Mouse (Mus musculus) intestine, postnatal 0 days (tissue): ENCODE data around the gene H2-Oa. TPM values are rescaled to one million over a fixed set of nuclear protein-coding genes. Genes with fewer than 3 reads are reported as not detected.
A peak's percentile ranks its signal among the peaks of the same experiment; 100 is the strongest.

Experiments
- ATAC-seq: fragments of 200-750 bp; cut with Nextera tagmentation; 2 replicates; pipeline ENCODE4 v1.8.0; 2017; ENCODE audit warnings: mild to moderate bottlenecking, moderate TSS enrichment, moderate library complexity
- H3K27ac ChIP-seq: fragments of 300-500 bp; sonication (generic); 2 replicates; pipeline ENCODE4 v1.5.1; 2014; ENCODE audit warnings: mild to moderate bottlenecking, low read depth, low read length, moderate library complexity
- H3K27me3 ChIP-seq: fragments of 300-500 bp; sonication (generic); replicated peaks from 2 replicates; pipeline ENCODE4 v1.6.1; 2014; ENCODE audit warnings: low read length, mixed read lengths; ENCODE audit not compliant: control insufficient read depth, insufficient read depth
- H3K36me3 ChIP-seq: fragments of 300-500 bp; sonication (generic); 2 replicates; pipeline ENCODE4 v1.6.1; 2014; ENCODE audit warnings: mild to moderate bottlenecking, moderate library complexity; ENCODE audit not compliant: control insufficient read depth, insufficient read depth
- H3K4me1 ChIP-seq: fragments of 300-500 bp; sonication (generic); replicated peaks from 2 replicates; pipeline ENCODE4 v1.6.1; 2014; ENCODE audit warnings: antibody characterized with exemption, low read length, mixed read lengths; ENCODE audit not compliant: control insufficient read depth, insufficient read depth
- H3K4me2 ChIP-seq: fragments of 300-500 bp; sonication (generic); replicated peaks from 2 replicates; pipeline ENCODE4 v1.6.1; 2014; ENCODE audit warnings: low read depth, mild to moderate bottlenecking, moderate library complexity
- H3K4me3 ChIP-seq: fragments of 300-500 bp; sonication (generic); 2 replicates; pipeline ENCODE4 v1.5.1; 2014; ENCODE audit warnings: low read depth, low read length
- H3K9ac ChIP-seq: fragments of 300-500 bp; sonication (generic); 2 replicates; pipeline ENCODE4 v1.6.1; 2014; ENCODE audit warnings: mild to moderate bottlenecking, low read depth, low read length
- H3K9me3 ChIP-seq: fragments of 300-500 bp; sonication (generic); 2 replicates; pipeline ENCODE4 v1.6.1; 2016; ENCODE audit warnings: mixed run types; ENCODE audit not compliant: control insufficient read depth
- CTCF ChIP-seq: sonication (generic); IDR thresholded peaks from 2 replicates; pipeline ENCODE4 v1.5.1; 2016; ENCODE audit warnings: low read depth, mild to moderate bottlenecking, control low read depth, antibody characterized with exemption, moderate library complexity
- WGBS: fragments of 180-500 bp; shearing (Covaris S2); extraction: QIAGEN DNeasy Blood & Tissue Kit; methylation state at CpG from one replicate; pipeline ENCODE4 v1.1.7; 2014; 5-methylcytosine and 5-hydroxymethylcytosine counted together
- polyA plus RNA-seq: library from polyadenylated mRNA; unstranded; fragments of >200 nt; fragmentation: Nextera tagmentation; extraction: Ambion mirVana; gene quantifications from 2 replicates; pipeline ENCODE4 v1.2.1, GENCODE M21; 2015

H2-Oa gene
- polyA plus RNA-seq, 1 experiment from 2014 or later = 0.25 TPM

DNA sequence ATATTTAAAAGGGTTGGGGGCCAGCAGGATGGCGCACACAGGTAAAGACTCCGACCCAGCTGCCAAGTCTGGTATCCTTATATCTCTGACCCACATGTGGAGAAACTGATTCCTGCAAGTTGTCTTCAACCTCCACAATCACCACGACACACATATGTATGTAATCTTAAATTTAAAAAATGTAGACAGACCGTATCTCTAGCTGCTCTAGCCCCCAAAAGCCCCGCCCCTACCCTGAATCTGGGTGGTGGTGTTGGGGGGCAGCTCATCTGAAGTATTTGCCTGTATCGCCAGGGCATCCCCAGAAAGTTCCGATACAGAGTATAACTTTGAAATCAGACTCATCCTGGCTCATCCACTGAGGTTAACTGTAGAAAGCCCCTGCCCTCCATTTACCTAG lies 14.4 kb downstream of the H2-Oa start:
- Histone ChIP-seq H3K27ac (no peak overlapping the region), H3K4me2 (no peak overlapping the region), H3K4me1 (0 out of 2 replicates have a peak, but pooled peaks cover 2% of the 10 kb centered on the region), H3K27me3 (no peaks in the 10 kb centered on the region), H3K9ac (no peak overlapping the region), H3K4me3 (no peak overlapping the region), H3K9me3 (no peaks in the 10 kb centered on the region), H3K36me3 (peaks cover 20% of the 10 kb centered on the region)
- no peak for ATAC-seq
- 85% methylated on average over 7 of the region's 7 CpGs for WGBS
- no peak for TF ChIP-seq CTCF

DNA sequence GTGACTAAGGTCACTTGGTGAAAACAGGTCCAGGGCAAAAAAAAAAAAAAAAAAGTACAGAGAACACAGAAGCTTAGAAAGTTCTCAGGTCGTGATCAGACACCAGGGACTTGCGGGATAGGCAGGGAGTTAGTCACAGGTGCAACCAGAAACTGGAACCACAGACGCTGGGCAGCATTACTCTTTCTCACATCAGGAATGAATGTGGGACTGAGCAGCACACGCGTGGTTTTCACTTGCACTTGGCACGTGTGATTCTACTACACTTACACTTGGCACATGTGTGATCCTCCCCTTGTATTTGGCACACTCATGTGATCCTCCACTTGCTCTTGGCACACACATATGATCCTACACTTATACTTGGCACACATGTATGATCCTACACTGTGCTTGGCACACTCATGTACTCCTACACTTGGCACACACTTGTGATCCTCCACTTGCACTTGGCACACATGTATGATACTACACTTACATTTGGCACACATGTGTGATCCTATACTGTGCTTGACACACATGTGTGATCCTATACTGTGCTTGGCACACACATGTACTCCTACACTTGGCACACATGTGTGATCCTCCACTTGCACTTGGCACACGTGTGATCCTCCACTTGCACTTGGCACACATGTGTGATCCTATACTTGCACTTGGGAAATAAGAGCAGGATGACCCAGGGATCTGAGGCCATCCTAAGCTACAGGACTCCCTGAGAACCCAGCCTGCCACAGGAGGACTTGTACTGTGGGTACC lies 15.1 kb downstream of the H2-Oa start:
- H3K27me3 ChIP-seq = no peaks in the 10 kb centered on the region
- H3K36me3 ChIP-seq = peaks cover 27% of the 10 kb centered on the region
- no peak overlapping the region for H3K27ac ChIP-seq
- no peak overlapping the region for H3K4me3 ChIP-seq
- H3K4me2 ChIP-seq = no peak overlapping the region
- no peak overlapping the region for H3K9ac ChIP-seq
- ATAC-seq = no peak
- H3K9me3 ChIP-seq = no peaks in the 10 kb centered on the region
- WGBS = 77% methylated on average over 7 of the region's 7 CpGs
- TF ChIP-seq CTCF = no peak
- no peaks in the 10 kb centered on the region for H3K4me1 ChIP-seq

DNA sequence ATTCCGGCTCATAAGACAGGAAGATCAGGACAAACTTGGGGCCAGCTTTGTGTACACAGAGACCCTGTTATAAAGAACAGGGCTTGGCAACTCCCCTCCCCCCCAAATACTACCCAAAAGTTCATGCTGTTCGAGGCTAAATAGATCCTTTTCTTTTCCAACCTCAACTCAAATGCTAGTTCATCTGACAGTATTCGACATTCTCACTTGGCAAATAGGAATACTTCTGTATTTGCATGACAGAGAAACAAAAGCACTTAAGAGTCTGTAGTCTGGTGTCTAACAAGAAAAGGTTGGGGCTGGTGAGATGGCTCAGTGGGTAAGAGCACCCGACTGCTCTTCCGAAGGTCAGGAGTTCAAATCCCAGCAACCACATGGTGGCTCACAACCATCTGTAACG lies 16.3 kb downstream of the H2-Oa start:
- no peak overlapping the region for H3K9ac ChIP-seq
- H3K4me3 ChIP-seq = no peak overlapping the region
- no peaks in the 10 kb centered on the region for H3K9me3 ChIP-seq
- no peaks in the 10 kb centered on the region for H3K27me3 ChIP-seq
- H3K27ac ChIP-seq = no peak overlapping the region
- no peak overlapping the region for H3K4me2 ChIP-seq
- peaks cover 39% of the 10 kb centered on the region for H3K36me3 ChIP-seq
- no peak for TF ChIP-seq CTCF
- WGBS = 78% methylated on average over 5 of the region's 6 CpGs
- no peak for ATAC-seq
- no peaks in the 10 kb centered on the region for H3K4me1 ChIP-seq

DNA sequence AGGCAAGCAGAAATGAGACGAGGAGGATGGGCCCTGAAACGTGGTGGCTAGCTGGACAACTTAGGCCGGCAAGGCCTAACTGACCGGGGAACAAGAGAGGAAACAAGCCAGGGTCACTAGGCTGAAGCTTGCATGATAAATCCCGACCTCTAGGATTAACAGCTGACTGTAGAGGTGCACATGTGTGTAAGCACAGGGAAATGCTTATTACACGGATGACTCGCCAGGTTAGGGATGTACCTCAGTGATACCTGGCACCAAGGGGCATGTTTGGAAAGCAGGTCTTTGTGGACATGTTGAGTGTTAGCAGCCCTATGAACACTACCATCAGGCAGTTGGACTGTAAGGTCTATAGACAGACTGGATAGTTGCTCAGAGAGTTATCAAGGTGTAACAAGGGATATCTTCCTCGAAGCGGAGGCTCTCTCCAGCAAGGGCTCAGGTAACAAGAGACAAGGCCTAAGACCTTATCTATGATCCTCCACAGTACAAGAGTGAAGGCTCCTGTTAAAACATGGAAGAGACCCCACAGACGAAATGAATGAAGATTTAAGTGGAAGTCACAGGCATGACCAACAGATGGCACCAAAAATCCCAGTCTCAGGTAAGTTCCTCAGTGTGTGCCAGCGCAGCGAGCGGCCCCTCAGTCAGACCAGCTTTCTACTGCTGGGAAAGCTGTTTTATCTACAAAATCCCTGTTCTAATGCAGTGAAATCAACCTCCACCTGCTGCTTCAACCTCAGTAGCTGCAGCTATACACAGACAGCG lies 17.1 kb downstream of the H2-Oa start:
- peak; percentile 50 for TF ChIP-seq CTCF
- Histone ChIP-seq H3K27ac (no peak overlapping the region), H3K9ac (no peak overlapping the region), H3K36me3 (peaks cover 46% of the 10 kb centered on the region), H3K4me2 (no peak overlapping the region), H3K9me3 (no peaks in the 10 kb centered on the region), H3K4me3 (no peak overlapping the region), H3K27me3 (no peaks in the 10 kb centered on the region), H3K4me1 (no peaks in the 10 kb centered on the region)
- ATAC-seq = no peak
- 75% methylated on average over 14 of the region's 14 CpGs for WGBS

DNA sequence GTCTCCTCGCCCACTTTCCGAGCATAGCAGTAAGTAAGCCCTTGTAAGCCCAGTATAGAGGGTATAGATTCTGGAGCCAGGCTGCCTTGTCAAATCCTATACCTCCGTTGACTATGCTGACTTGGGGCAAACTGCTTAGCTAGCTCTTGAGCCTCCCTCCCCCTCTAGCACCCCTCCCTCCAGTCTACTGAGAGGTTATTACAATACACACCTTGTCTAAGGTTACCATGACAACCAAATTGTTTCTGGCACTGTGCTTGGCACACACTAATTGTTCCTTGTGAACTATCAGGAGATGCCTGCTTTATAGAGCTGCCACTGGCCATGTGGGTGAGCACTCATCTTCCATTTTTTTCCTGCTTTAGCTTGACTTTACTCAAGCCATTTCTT lies 17.7 kb downstream of the H2-Oa start:
- Histone ChIP-seq H3K27ac (no peak overlapping the region), H3K9me3 (no peaks in the 10 kb centered on the region), H3K27me3 (no peaks in the 10 kb centered on the region), H3K4me2 (no peak overlapping the region), H3K36me3 (peaks cover 52% of the 10 kb centered on the region), H3K4me1 (no peaks in the 10 kb centered on the region), H3K4me3 (no peak overlapping the region), H3K9ac (no peak overlapping the region)
- WGBS = 67% methylated on average over 3 of the region's 3 CpGs
- peak; percentile 35; the same call in 1 of the 2 replicates for ATAC-seq
- TF ChIP-seq CTCF = no peak

DNA sequence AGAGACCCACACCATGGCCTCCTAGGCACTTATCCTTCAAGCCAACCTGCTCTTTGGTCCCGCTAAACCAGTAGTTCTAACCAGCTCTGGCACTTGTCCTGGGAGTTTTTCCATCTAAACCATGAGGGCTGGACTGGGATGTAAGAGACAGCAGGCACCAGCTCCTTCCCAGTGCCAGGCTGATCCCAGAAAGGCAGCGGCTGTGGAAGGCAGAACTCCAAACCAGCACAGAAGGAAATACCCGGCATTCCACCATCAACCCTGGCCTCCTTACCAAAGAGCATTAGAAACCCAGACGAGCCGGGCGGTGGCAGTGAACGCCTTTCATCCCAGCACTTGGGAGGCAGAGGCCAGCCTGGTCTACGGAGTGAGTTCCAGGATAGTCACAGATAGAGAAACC lies 18.2 kb downstream of the H2-Oa start:
- H3K4me1 ChIP-seq = no peaks in the 10 kb centered on the region
- H3K9me3 ChIP-seq = no peaks in the 10 kb centered on the region
- no peaks in the 10 kb centered on the region for H3K27me3 ChIP-seq
- ATAC-seq = no peak
- no peak overlapping the region for H3K4me2 ChIP-seq
- no peak overlapping the region for H3K9ac ChIP-seq
- WGBS = 52% methylated on average over 8 of the region's 8 CpGs
- TF ChIP-seq CTCF = no peak
- no peak overlapping the region for H3K4me3 ChIP-seq
- H3K36me3 ChIP-seq = peaks cover 57% of the 10 kb centered on the region
- H3K27ac ChIP-seq = no peak overlapping the region
